Mouse (Mus musculus): ENCODE results near the gene Nfya.
"Not testable (repeated sequence)": the region's sequence is repeated elsewhere in the genome, so short reads cannot be mapped to it uniquely, and the experiment has no call there.

Nfya gene

DNA sequence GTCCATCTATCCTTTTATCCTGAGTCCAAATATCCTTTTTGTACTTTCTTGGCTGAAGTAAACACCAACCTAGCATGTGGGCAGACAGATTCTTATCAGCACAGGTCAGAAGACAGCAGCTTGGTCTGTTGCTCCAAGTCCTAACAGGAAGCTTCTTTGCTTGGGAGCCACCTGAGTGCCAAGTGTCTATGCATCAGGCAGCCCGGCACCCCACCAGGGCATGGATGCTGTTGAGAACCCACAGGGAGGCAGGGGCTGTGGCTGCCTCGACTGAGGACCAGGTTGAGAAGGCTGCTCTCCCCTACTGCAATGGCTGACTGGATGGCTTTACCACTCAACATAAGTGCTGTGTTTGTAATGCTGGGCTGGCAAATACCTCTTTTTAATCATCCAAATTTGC is 21.0 kb downstream of the Nfya start:
- DNase-seq = no peak

DNA sequence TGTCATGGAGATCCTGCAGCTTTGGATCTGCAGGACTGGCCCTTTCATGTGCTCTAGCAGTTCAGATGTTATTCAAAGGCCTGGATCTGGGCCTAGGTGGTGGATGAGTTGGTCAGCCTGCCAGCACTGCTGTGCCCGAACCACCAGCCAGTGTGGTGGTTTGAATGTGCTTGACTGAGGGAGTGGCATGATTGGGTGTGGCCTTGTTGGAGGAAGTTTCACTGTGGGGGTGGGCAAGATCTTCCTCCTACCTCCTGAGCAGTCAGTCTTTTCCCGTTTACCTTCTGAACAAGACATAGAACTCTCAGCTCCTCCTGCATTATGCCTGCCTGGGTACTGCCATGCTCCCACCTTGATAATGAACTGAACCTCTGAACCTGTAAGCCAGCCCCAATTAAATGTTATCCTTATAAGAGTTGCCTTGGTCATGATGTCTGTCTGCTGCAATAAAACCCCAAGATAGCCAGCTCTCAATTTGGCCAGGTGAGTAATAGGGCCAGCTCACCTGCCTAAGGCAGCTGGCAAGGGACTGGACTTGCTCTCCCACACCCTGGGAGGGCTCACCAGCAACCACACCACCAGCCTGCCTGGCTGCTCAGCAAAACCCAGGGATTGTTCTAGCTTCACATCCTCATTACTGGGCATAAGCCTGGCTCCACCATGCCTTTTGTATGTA is 23.8 kb downstream of the Nfya start:
- DNase-seq = no peak

DNA sequence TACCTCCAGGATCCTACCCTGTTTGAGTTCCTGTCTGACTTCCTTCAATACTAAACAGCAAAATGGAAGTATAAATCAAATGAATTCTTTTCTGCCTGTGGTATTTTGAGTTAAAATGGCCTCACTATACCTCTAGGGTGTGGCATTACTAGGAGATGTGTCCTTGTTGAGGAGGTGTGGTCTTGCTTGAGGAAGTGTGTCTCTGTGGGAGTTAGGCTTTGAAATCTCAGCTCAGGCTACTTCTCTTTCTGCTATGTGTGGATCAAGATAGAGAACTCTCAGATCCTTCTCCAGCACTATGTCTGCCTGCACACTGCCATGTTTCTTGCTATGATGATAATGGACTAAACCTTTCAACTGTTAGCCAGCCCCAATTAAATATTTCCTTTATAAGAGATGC is 30.7 kb downstream of the Nfya start:
- DNase-seq = no peak

DNA sequence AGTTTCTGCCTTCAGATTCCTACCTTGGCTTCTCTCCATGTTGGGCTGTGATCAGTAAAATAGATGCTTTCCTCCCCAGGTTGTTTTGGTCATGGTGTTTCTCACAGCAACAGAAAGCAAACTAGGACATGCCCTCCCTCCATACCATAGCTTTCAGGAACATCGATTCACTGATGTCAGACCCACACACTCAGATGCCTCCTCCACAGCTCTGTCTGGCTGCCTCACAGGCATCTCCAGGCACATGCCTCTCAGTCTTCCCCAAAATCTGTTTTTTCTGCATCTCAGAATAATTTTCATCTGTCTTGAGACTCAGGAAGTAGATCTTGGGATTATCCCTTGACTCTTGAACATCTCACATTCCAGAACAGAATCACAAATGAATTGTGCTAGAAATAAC is 33.6 kb downstream of the Nfya start:
- DNase-seq = no peak

DNA sequence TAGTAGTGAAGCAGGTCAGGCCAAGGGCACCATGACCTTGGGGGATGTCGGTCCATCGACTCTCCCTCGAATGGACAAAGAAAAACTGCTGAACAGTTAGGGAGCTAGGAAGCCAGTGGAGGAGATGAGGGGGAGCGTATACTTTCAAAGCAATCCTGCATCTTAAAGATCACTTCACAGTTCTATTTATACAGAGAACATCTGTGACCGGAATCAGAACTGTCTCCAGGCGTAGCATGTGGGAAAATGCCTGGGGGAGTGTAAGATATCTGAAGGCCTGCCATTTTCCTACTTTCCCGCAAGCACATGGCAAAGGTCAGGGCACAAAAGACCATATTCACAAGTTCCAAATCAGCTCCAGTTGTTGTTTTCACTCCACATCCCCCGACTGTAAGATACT is 36.7 kb downstream of the Nfya start:
- no peak for DNase-seq

DNA sequence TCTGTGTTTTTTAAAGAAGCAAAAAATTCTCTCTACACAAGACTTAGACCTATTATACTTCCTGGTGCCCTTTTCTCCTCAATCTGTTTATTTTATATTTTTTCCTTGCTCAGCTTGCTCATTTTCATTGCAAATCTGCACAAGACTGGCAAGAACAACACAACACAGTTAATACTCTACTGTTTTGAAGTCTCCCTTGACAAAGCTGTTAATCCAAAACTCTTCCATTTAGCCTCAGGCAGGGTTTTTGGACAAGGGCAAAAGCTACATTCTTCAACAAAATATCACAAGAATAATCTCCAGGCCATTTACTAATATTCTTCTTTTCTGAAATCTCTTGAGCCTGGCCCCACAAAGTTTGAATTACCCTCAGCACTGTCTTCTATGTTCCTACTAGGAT is 38.1 kb downstream of the Nfya start:
- no peak for DNase-seq

DNA sequence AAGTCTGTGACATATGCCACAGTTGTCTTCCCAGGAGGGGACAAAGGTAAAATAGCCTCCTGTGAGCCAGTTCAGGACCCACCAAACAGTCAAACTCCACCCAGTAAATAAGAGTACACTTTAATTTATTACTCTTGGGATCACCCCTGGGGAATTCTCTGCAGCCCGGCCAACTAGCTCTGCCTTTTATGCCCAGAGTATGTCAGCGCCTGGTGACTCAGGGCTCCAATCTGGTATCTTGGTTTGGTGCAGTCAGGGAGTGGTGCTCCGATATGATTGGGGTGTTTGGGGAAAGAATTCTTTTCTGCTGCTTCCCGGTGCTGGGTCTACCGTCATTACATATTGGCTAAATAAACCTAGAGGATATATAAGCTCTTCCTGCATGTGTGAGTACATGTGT is 42.9 kb downstream of the Nfya start:
- no peak for DNase-seq

DNA sequence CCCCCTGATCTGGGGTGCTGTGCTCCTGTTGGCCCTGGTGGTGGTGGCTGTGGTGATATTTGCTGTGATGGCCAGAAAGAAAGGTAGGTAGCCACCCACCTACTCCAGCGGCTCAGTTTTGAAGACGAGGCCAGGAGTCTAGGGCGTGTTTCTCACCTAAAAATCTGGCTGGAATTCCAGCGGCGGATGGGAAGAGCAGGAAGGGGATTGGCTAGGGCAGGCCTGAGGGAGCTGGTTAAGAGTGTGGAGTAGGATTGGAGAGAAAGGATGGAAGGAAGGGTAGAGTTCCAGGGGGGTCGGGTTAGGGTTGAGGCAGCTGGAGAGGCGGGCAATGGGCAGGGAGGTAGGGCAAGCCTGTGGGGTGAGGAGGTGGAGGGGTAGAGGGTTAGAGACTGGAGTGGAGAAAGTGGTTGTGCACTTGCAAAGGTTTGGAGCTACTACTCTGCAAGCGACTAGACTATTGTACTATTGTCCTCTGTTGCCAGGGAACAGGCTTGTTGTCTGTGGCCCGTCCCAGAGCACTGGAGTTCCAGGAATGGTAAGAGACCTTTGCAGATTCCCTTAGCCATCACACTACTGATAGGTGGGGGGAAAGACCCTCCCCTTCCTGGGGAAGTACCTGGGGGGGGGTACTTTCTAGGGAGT is 44.1 kb downstream of the Nfya start:
- DNase-seq = no peak

DNA sequence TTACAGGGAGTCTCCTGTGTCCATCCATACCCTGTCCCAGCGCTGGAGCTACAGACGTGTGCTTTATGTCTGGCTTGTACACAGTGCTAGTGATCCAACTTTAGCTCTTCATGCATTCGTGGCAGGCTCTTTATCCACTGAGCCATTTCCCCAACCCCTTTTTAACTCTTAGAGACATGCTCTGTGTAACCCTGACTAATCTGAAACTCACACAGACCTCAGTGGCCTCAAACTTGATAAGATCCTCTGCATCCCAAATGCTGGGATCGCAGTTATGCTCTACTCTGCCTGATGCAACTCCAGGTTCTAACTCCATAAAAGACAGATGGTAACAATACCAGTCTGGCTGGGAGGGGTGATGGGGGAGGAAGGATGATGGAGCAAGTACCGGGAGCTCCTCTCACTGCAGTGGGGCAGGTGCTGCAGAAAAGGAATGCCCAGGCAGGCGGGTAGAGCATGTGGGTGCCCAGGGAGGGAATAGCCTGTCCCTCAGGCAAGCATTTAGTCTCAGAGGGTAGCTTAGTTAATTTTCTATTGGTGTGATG is 46.2 kb downstream of the Nfya start:
- no peak for DNase-seq

DNA sequence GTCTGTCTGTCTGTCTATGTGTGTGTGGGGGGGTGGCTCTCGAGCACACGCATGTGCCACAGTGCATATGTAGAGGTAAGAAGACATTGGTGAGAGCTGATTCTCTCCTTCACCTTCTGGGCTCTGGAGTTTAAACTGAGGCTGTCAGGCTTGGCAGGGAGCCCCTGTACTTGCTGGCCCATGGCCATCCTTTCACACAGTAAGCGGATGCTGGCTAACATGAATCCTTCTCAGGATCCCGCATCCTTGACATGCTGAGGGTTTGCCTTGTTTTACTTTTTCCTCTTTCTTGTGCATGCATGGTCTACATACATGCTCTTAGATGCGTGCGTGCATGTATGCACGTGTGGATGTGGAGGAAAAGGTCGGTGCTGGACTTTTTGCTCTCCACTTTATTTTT is 46.7 kb downstream of the Nfya start:
- DNase-seq = peak; percentile 10

DNA sequence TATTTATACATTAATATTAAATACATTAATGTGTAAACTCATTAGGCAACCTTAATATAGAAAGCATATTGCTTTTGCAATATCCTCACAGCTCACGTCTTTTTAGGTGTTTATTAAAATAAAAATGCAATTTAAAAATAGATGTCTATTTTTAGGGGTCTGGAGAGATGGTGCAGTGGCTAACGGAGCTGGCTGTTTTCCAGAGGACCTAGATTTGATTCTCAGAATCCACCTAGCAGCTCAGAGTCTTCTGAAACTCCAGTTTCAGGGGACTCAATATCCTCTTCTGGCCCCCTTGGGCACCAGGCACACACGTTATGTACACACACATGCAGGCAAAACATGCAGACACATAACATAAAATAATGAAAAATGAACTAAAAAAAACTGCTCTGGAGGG is 47.4 kb downstream of the Nfya start:
- no peak for DNase-seq

DNA sequence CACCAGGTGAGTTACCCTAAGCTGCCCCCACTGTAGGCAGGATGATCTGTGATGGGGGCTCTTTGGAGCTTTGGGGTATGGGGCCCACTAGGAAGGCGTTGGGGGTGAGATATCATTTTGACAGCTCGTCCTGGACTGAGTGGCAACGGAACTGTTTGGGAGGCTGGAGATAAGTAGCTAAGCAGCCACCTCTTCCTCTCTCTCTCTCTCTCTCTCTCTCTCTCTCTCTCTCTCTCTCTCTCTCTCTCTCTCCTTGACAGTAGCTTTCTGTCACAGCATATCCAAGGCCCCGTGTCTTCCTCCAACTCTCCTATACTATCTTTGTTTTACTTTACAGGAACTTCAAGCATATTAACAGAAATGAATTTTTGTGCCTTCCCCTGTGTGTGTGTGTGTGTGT is 49.2 kb downstream of the Nfya start:
- no peak for DNase-seq

DNA sequence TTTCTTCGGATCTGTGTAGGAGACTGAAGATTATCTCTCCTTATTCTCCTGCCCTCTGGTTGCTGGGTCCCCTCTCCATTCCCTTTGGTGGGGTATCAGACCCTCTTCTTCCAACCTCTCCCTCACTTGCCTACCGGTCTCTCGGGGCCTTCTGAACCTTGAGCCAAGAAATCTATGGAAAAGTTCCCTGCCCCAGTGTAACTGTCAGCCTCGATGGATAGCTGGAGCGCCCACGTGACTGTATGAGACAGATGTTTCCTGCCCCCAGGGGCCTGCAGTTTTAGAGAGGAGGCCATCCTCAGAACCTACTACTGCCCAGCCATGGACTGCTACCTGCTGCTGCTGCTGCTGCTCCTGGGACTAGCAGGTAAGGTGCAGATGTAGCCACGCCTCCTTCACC is 50.1 kb downstream of the Nfya start, which contains the start of gene Treml1:
Gene Treml1, plus strand, starts transcription at position 301 of the 400 bp plus-strand sequence.
- DNase-seq = no peak

DNA sequence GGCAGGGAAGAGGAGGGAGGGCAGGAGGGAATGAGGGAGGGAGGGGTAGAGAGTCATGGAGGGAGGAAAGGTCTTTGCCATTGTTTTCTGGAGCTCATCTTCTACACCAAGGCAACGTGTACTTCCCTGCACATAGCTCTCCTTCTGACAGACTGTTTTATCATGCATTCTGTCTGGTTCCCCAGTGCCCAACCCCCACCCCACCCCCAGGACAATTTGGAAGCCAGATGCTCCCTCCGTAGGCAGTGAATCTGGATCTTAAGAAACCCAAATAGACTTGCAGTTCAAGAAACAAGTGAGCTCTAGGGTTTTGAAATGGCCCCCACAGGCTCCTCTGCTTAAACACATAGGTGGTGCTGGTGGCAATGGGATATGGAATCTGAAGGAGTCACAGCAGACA is 51.8 kb downstream of the Nfya start:
- DNase-seq = no peak

DNA sequence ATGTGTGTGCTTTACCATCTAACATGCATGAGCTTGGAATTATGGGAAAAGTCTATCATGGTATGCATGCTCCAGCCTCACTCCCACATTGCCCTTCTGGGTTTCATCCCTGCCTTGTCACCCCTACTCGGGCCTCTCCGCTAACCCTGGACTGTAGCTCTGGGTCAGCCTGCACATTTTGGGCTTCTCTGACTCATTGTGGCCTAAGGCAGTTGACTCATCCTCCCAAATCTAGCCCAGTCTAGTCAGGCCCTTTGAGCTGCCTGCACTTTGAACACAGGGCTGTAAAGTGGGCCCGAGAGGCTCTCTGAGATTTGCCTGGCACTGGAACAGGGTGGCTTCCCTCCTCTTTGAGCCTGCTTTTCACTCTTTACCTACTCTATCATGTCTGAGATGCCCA is 53.9 kb downstream of the Nfya start:
- no peak for DNase-seq

DNA sequence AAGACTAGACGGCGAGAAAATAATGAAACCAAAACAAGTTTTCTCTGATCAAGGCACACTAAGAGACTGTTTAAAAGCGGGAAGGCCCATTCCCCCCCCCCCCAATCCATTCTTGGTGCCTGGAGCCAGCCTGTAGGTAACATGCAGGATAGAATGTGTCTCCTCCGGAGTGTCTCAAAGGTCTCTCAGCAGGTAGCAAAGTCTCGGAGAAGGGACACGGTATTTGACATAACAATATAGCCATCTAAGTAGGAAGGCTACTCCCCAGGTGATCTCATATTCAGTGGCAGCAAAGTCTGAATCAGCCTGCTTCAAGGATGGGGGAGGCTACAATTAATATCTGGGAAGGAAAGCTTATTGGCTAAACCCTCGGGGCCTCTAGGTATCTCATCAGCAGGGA is 56.7 kb downstream of the Nfya start:
- DNase-seq = not testable (repeated sequence)

DNA sequence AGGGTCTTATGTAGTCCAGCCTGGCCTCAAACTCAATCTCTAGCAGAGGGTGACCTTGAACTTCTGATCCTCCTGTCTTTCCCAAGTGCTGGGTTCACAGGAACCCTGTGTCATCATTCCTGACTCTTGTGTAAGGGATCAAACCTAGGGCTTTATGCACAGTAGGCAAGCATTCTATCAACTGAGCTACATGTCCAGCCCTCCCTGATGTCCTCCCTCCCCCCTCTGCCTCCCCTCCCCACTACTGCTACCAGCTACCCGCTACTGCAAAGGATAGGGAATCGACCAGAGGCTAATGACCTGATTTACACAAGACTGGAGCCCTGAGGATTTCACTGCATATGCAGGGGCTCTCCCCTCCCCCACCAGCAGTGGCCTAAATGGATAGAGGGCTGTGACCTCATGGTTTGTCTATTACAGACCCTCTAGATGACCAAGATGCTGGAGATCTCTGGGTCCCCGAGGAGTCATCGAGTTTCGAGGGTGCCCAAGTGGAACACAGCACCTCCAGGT is 59.0 kb downstream of the Nfya start:
- no peak for DNase-seq

DNA sequence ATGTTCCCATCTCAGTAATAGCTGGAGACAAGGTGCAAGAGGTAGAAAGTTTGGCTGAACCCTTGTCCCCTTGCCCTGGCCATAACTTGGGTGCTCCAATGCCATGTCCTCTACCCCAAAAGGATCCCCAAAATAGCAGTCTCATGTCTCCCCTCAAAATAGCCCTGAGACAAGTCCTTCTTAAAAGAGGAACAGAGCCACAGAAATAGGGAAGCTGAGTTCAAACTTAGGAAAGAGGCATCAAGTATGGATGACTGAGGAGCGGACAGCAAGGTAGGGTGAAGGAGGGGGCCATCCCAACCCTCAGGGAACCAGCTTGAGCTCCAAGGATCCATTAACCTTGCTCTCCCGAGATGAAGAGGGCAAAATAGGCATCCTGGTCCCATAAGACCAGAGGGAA is 62.4 kb downstream of the Nfya start:
- no peak for DNase-seq

DNA sequence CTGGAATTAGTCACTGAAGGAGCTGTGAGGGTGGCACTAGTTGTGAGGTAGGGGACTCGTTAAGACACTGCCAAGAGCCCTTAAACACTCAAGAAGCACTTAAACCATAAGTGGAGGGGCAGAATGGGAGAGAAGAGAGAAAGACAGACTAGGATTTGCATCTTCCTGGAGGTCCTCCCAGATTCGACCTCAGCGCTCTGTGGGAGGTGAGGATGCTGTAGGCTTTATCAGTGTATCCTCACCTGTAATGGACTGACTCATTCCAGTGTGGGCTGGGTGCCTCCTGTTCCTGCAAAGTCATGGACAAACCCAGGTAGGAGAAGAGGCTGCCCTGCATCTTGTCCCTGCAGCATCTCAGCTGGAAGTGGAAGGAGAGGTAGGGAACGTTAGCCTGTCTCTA is 62.9 kb downstream of the Nfya start:
- DNase-seq = no peak

DNA sequence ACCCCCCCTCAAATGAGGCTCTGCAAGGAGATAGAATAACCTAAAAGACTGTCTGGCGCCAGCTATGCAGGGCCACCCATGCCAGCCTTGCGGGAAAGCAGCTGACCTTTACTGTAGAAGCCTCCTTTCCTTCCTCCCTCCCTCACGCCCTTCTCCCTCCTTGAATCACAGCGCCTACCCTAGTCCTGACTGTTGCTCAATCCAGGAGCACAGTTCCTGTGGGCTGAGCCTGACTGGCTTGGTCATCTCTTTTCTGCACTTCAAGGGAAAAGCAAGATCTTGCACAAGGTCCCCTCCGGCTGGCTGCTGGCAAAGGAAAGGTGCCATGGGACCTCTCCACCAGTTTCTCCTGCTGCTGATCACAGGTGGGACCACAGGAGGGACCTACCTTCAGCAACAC is 63.5 kb downstream of the Nfya start, which contains the start of gene Trem2:
Gene Trem2, plus strand, starts transcription at position 171 of the 400 bp plus-strand sequence.
- no peak for DNase-seq

DNA sequence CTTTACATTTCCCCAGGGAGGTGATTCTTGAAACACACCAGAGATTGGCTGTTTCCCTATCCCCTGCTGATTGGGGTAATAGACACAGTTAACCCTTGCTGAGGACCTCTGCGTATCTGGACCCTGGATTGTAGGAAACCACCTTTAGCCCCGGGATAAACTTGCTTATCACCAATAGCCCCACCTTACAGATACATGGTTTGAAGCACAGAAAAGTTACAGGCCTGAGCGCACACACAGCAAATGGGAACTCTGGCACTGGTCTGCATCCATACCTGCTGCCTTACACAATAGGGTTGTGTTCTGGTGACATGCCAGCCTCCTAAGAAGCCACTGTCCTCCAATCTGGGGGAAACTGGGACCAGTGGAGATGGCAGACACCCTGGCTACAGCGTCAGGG is 63.9 kb downstream of the Nfya start:
- no peak for DNase-seq

DNA sequence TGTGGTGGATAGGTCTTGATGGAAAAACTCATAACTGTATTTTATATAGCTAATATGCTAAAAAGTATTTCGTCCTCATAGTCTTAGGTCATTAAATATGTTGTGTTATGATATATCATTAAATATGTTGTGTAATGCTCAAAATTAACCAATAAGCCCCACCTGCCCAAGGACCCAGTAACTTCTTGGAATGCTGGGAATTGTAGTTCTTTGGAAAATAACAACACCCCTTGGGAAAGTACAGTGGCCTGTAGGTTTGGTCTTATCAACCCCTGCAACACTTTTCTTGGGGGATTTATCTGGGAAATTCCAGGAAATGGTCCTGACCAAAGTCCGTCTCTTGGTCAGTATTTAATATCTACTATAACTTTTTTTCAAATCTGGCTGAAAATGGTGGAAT is 66.6 kb downstream of the Nfya start:
- DNase-seq = no peak

DNA sequence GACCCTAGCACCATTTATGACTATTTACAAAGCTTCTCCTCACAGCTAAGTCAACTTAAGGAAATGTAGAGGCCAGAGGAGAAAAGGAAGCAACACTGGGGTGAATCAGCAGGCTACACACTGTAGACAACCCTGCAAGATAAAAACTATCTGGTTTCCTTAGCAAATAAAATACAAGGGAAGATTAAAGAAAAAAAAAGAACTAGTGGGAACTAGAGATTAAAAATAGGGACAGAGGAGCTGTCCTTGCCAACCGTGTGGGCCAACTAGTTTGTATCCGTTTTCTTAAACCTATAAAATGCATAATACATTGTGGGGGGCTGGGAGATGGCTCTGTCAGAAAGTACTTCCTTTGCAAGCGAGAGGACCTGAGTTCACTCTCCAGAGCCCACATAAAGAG is 67.8 kb downstream of the Nfya start:
- DNase-seq = no peak

DNA sequence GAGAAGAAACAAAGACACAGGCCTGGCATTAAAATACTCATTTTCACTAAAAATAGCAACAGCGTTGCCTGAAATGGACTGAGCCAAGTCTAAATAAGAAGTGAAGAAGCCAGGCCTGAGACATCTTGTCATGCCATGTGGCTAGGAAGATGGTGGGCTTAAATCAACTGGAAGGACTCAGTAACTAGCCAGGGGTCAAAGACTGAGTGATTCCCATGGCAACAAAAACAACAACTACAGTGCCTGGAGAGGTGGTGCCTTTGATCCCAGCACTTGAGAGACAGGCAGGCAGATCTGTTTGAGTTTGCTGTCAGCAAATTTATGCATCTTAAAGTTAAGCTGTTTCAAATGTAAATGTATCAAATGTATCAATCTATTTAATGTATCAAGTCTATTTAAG is 69.4 kb downstream of the Nfya start:
- DNase-seq = no peak
